Mouse (Mus musculus): ENCODE data around the gene Umad1. TPM values are rescaled to one million over a fixed set of nuclear protein-coding genes. Genes with fewer than 3 reads are reported as not detected.

Umad1 gene
- polyA plus RNA-seq, 1 experiment = 28.0 TPM

DNA sequence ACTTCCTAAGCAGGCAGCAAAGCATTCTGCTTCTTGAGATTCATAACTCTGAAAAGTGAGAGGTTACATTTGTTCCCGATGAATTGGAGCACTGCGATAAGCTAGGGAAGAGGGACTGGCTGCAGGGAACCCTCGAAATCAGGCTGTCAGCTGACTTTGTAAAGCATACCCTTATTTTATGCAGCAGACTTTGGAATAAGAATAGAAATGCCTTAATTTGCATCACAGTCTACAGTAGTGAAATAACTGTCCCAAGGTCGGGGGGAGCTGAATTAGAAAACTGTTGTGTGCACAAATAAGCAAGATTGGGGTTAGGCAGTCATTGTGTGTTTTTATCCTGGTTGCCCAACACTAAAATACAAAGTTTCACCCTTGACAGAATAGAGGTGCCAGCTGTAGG lies 94.4 kb downstream of the Umad1 start:
- peak; percentile 64 for DNase-seq (ENCODE audit: low read depth)

GRCm38 (mm10) chr6:8354846-8355245 lies 95.8 kb downstream of the Umad1 start:
- TF ChIP-seq POLR2A (IDR thresholded peaks at IDR 0.05; ENCODE audit: borderline replicate concordance, extremely low read depth, insufficient read depth, insufficient read length, poor library complexity, severe bottlenecking) = no peak
- no peak for TF ChIP-seq CTCF (IDR thresholded peaks at IDR 0.05; ENCODE audit: borderline replicate concordance, extremely low read depth, insufficient read depth, insufficient read length)
- DNase-seq (ENCODE audit: low read depth) = no peak

More for the DNA sequence above, 94.4 kb downstream of the Umad1 start:
- TF ChIP-seq CTCF (IDR thresholded peaks at IDR 0.05; ENCODE audit: borderline replicate concordance, extremely low read depth, insufficient read depth, insufficient read length) = no peak
- TF ChIP-seq POLR2A (IDR thresholded peaks at IDR 0.05; ENCODE audit: borderline replicate concordance, extremely low read depth, insufficient read depth, insufficient read length, poor library complexity, severe bottlenecking) = no peak

GRCm38 (mm10) chr6:8358232-8358631 lies 99.1 kb downstream of the Umad1 start:
- TF ChIP-seq CTCF (IDR thresholded peaks at IDR 0.05; ENCODE audit: borderline replicate concordance, extremely low read depth, insufficient read depth, insufficient read length) = no peak
- no peak for TF ChIP-seq POLR2A (IDR thresholded peaks at IDR 0.05; ENCODE audit: borderline replicate concordance, extremely low read depth, insufficient read depth, insufficient read length, poor library complexity, severe bottlenecking)
- DNase-seq (ENCODE audit: low read depth) = no peak

DNA sequence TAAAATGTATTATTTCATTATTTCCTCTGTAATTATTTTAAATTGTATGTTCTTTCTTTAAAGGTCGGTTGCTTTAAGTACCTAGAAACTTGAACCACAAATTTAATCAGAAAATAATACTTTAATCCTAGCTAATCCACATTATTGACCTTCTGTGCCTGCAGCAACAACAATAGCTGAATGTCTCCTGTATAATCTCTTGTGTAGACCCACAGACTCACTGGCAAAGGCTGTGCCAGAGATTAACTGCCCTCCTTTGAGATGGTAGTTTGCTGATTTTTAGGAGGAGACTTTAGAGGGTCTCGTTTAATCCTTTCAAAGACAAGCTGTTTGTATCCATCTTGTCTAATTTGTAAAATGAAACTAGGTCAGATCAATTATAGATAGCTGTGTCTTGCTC lies 99.7 kb downstream of the Umad1 start:
- peak; percentile 43 for DNase-seq (ENCODE audit: low read depth)
- no peak for TF ChIP-seq CTCF (IDR thresholded peaks at IDR 0.05; ENCODE audit: borderline replicate concordance, extremely low read depth, insufficient read depth, insufficient read length)
- no peak for TF ChIP-seq POLR2A (IDR thresholded peaks at IDR 0.05; ENCODE audit: borderline replicate concordance, extremely low read depth, insufficient read depth, insufficient read length, poor library complexity, severe bottlenecking)

DNA sequence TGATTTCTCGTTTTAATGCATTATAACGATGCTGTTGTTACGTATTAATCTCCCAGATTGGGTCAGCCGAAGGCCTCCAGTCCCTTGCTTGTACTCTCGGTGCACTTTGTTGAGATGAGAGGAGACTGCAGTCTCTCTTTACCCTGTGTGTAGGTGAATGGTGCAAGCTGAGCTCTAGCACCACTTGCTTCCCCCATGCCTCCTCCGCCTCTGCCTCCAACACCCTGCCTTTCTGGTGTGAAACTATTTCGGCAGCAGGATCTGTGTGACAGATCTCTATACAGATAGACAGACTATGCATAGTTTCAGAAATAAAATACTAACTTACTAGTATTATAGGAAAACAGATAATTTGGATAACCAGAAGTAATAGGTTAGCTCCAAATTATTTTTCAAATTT lies 101.7 kb downstream of the Umad1 start:
- DNase-seq (ENCODE audit: low read depth) = no peak
- TF ChIP-seq CTCF (IDR thresholded peaks at IDR 0.05; ENCODE audit: borderline replicate concordance, extremely low read depth, insufficient read depth, insufficient read length) = no peak
- no peak for TF ChIP-seq POLR2A (IDR thresholded peaks at IDR 0.05; ENCODE audit: borderline replicate concordance, extremely low read depth, insufficient read depth, insufficient read length, poor library complexity, severe bottlenecking)

DNA sequence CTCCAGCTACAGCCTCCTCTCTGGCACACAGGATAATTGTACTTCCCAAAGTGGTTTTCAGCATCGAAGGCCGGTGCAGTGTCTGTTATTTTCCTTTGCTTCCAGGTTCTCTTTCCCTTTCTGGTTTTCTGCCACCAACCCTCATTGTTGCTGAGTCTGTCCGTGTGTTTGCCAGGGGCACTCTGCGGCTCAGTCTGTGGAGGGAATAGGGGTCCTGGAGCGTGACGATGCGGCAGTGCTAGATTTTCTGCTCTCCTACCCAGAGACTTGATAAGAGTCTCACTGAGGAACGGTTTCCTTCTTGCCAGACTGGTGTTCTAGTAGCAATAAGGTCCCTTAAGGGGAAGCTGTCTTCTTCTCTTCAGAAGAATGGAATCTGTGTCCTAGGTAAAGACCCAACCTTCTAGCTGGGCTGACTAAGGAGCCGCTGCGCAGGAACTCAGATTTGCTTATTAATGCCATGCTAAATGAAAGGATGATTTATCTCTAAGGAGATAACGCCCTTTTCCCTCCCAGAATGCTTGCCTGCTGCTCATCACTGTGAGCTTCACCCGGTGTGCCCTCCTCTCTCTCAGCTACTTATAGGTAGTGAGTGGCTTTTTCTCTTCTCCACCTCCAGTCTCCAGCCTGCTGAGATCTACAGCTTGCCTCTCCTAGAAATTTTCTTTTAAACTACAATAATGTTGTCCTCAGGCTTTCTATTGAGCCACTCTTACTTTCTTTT lies 105.1 kb downstream of the Umad1 start:
- DNase-seq (ENCODE audit: low read depth) = peak; percentile 38
- no peak for TF ChIP-seq CTCF (IDR thresholded peaks at IDR 0.05; ENCODE audit: borderline replicate concordance, extremely low read depth, insufficient read depth, insufficient read length)
- TF ChIP-seq POLR2A (IDR thresholded peaks at IDR 0.05; ENCODE audit: borderline replicate concordance, extremely low read depth, insufficient read depth, insufficient read length, poor library complexity, severe bottlenecking) = no peak

DNA sequence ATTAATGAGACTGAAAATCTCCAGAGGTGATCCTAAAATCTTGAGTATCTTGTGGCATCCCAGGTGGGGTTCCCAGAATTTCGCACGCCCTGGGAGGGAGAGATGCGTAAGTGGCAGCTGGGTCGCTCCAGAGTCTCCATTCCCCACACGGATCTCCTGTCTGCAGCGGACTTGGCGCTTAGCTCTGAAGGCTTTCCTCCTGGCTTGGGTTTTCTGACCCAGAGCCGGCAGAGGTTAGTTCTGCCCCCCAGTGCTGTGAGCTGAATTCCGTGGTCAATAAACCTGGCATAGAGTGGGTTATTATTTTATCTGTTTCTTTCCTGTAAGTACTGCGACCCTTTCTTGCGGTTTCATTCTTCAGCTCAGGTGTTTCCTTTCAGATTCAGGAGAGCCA lies 105.7 kb downstream of the Umad1 start:
- DNase-seq (ENCODE audit: low read depth) = no peak
- TF ChIP-seq CTCF (IDR thresholded peaks at IDR 0.05; ENCODE audit: borderline replicate concordance, extremely low read depth, insufficient read depth, insufficient read length) (no peak), POLR2A (IDR thresholded peaks at IDR 0.05; ENCODE audit: borderline replicate concordance, extremely low read depth, insufficient read depth, insufficient read length, poor library complexity, severe bottlenecking) (no peak)

DNA sequence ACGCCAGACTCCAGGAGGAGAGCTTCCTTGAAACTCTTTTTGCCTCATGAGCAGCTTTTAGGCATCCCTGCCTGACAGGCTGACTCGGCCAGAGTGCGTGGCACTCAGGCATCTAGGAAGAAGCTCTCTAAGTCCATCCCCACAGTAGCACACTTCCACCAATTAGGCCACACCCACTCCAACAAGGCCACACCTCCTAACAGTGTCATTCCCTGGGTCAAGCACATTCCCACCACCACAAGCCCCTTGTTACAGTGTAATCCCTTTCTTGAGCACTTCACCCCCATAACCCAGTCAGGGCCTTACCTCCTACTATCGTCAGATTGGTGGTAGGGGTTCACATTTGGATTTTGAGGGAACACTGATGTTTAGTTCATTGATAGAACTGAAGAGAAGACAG lies 108.6 kb downstream of the Umad1 start:
- no peak for DNase-seq (ENCODE audit: low read depth)
- TF ChIP-seq POLR2A (IDR thresholded peaks at IDR 0.05; ENCODE audit: borderline replicate concordance, extremely low read depth, insufficient read depth, insufficient read length, poor library complexity, severe bottlenecking) (no peak), CTCF (IDR thresholded peaks at IDR 0.05; ENCODE audit: borderline replicate concordance, extremely low read depth, insufficient read depth, insufficient read length) (no peak)

- TF ChIP-seq POLR2A (IDR thresholded peaks at IDR 0.05; ENCODE audit: borderline replicate concordance, extremely low read depth, insufficient read depth, insufficient read length, poor library complexity, severe bottlenecking) = no peak
- no peak for TF ChIP-seq CTCF (IDR thresholded peaks at IDR 0.05; ENCODE audit: borderline replicate concordance, extremely low read depth, insufficient read depth, insufficient read length)
- DNase-seq (ENCODE audit: low read depth) = peak; percentile 87
Measured at GRCm38 (mm10) chr6:8368198-8368864, 109.2 kb downstream of the Umad1 start.

- DNase-seq (ENCODE audit: low read depth) = no peak
- TF ChIP-seq CTCF (IDR thresholded peaks at IDR 0.05; ENCODE audit: borderline replicate concordance, extremely low read depth, insufficient read depth, insufficient read length) (no peak), POLR2A (IDR thresholded peaks at IDR 0.05; ENCODE audit: borderline replicate concordance, extremely low read depth, insufficient read depth, insufficient read length, poor library complexity, severe bottlenecking) (no peak)
Measured at GRCm38 (mm10) chr6:8370624-8371023, 111.5 kb downstream of the Umad1 start.

- DNase-seq (ENCODE audit: low read depth) = no peak
- TF ChIP-seq CTCF (IDR thresholded peaks at IDR 0.05; ENCODE audit: borderline replicate concordance, extremely low read depth, insufficient read depth, insufficient read length) (no peak), POLR2A (IDR thresholded peaks at IDR 0.05; ENCODE audit: borderline replicate concordance, extremely low read depth, insufficient read depth, insufficient read length, poor library complexity, severe bottlenecking) (no peak)
Measured at GRCm38 (mm10) chr6:8373051-8373450, 114.0 kb downstream of the Umad1 start.

DNA sequence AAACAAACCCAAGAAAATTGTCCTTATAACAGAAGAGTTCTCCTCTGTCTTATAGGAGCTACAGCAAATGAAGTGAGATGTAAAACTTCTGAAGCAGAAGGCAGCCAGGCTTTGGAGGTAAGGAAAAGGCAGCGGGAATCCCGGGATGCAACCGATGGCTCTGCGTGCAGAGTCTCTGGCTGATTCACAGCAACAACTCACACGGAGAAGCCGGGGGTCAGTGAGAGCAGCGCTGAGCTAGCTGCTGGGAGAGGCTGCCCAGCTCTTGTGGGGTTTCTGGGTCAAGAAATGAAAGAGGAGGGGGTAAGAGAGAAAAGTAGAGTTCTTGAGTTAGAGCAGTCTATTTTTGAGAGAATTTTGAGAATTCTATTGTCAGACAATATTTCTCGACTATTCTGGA lies 114.8 kb downstream of the Umad1 start:
- DNase-seq (ENCODE audit: low read depth) = peak; percentile 42
- TF ChIP-seq CTCF (IDR thresholded peaks at IDR 0.05; ENCODE audit: borderline replicate concordance, extremely low read depth, insufficient read depth, insufficient read length) (no peak), POLR2A (IDR thresholded peaks at IDR 0.05; ENCODE audit: borderline replicate concordance, extremely low read depth, insufficient read depth, insufficient read length, poor library complexity, severe bottlenecking) (no peak)

All from brain, embryonic 14.5 days (tissue).